Mouse (Mus musculus) cerebellum, adult 9-10 months (tissue): ENCODE data around the gene Hikeshi.
A peak's percentile ranks its signal among the peaks of the same experiment; 100 is the strongest.

Experiments
- DNase-seq: peaks from one replicate; pipeline ENCODE4 v3.0.0; 2022

Gene Hikeshi

GRCm38 (mm10) chr7:89912356-89912755, 28.6 kb downstream of the Hikeshi start:
- DNase-seq = no peak

- no peak for DNase-seq
Observed at GRCm38 (mm10) chr7:89909711-89910110, 31.3 kb downstream of the Hikeshi start.

GRCm38 (mm10) chr7:89908899-89909621, 31.9 kb downstream of the Hikeshi start:
- DNase-seq = no peak

- no peak for DNase-seq
Observed at GRCm38 (mm10) chr7:89908421-89908820, 32.6 kb downstream of the Hikeshi start.

GRCm38 (mm10) chr7:89907950-89908349, 33.1 kb downstream of the Hikeshi start:
- DNase-seq = peak; percentile 76

- DNase-seq = no peak
Observed at GRCm38 (mm10) chr7:89903442-89904343, 37.3 kb downstream of the Hikeshi start, which contains the start of gene Ccdc81. TSS of gene Ccdc81 (minus strand) at chr7:89903629.

- DNase-seq = no peak
Observed at GRCm38 (mm10) chr7:89903007-89903406, 38.0 kb downstream of the Hikeshi start.

GRCm38 (mm10) chr7:89891856-89892255, 49.1 kb downstream of the Hikeshi start:
- no peak for DNase-seq

GRCm38 (mm10) chr7:89891412-89891811, 49.6 kb downstream of the Hikeshi start:
- no peak for DNase-seq

GRCm38 (mm10) chr7:89884551-89884950, 56.5 kb downstream of the Hikeshi start:
- no peak for DNase-seq

GRCm38 (mm10) chr7:89879686-89880085, 61.3 kb downstream of the Hikeshi start:
- no peak for DNase-seq
